20 mouse cellular contexts compared by ENCODE assay signal in genomic region chr4:29303951-29304350, GRCm38 (mm10).
"Had no signal": no experiment of that assay in that cellular context is flagged by ENCODE, and none has a peak within 500 bp of the region (broad histone marks: within the 10 kb centered on the region; RNA-seq: fewer than 3 reads in every experiment).

No protein-coding gene starts in this region.

- H3K4me2 ChIP-seq: liver, embryonic 15.5 days; lung, embryonic 15.5 days; midbrain, embryonic 12.5 days; neural tube, embryonic 13.5 days; neural tube, embryonic 15.5 days; stomach, embryonic 15.5 days had no signal

- H3K9ac ChIP-seq: liver, embryonic 15.5 days; liver, postnatal 0 days; lung, embryonic 15.5 days; midbrain, embryonic 12.5 days; neural tube, embryonic 13.5 days; neural tube, embryonic 15.5 days; stomach, embryonic 15.5 days had no signal

- ATAC-seq: liver, postnatal 0 days; midbrain, embryonic 16.5 days had no signal

- H3K27me3 ChIP-seq: liver, embryonic 15.5 days; lung, embryonic 15.5 days; megakaryocyte, embryonic 14.5 days; midbrain, embryonic 12.5 days; neural tube, embryonic 13.5 days; neural tube, embryonic 15.5 days; stomach, embryonic 15.5 days had no signal

- H3K36me3 ChIP-seq: liver, embryonic 15.5 days; lung, embryonic 15.5 days; midbrain, embryonic 10.5 days; midbrain, embryonic 12.5 days; neural tube, embryonic 13.5 days; neural tube, embryonic 15.5 days; stomach, embryonic 15.5 days had no signal

- DNase-seq: liver, postnatal 0 days; lung, adult 2 months; lung, postnatal 10 days; midbrain, embryonic 14.5 days; right cerebral cortex, postnatal 14 days; thymus, adult 2 months; thymus, postnatal 25 days; thymus, postnatal 4 days had no signal

- H3K9me3 ChIP-seq: liver, embryonic 15.5 days; lung, embryonic 15.5 days; megakaryocyte, embryonic 14.5 days; midbrain, embryonic 10.5 days; midbrain, embryonic 12.5 days; neural tube, embryonic 13.5 days; neural tube, embryonic 15.5 days; stomach, embryonic 15.5 days had no signal

- H3K4me1 ChIP-seq: liver, embryonic 15.5 days; lung, embryonic 15.5 days; megakaryocyte, embryonic 14.5 days; midbrain, embryonic 10.5 days; midbrain, embryonic 12.5 days; neural tube, embryonic 13.5 days; neural tube, embryonic 15.5 days; stomach, embryonic 15.5 days had no signal

- H3K4me3 ChIP-seq: liver, embryonic 15.5 days; lung, embryonic 15.5 days; megakaryocyte, embryonic 14.5 days; midbrain, embryonic 10.5 days; midbrain, embryonic 12.5 days; myocyte; neural tube, embryonic 13.5 days; neural tube, embryonic 15.5 days; stomach, embryonic 15.5 days had no signal

- H3K27ac ChIP-seq: liver, embryonic 15.5 days; lung, embryonic 15.5 days; macrophage; midbrain, embryonic 10.5 days; midbrain, embryonic 12.5 days; neural tube, embryonic 13.5 days; neural tube, embryonic 15.5 days; stomach, embryonic 15.5 days; stomach, postnatal 0 days had no signal
